Mouse (Mus musculus) bone marrow macrophage, adult 2 months (primary cell): ENCODE measurements around the gene Enho.
"Not testable (repeated sequence)": the region's sequence is repeated elsewhere in the genome, so short reads cannot be mapped to it uniquely, and the experiment has no call there.

Source experiments
- CTCF ChIP-seq: IDR thresholded peaks from 2 replicates; pipeline ENCODE4 v1.5.1; 2012; ENCODE audit warnings: low read depth, mild to moderate bottlenecking, low read length, moderate library complexity
- POLR2A ChIP-seq: IDR thresholded peaks from 2 replicates; pipeline ENCODE4 v1.6.1; 2012; ENCODE audit warnings: mild to moderate bottlenecking, low read depth, low read length, borderline replicate concordance

DNA sequence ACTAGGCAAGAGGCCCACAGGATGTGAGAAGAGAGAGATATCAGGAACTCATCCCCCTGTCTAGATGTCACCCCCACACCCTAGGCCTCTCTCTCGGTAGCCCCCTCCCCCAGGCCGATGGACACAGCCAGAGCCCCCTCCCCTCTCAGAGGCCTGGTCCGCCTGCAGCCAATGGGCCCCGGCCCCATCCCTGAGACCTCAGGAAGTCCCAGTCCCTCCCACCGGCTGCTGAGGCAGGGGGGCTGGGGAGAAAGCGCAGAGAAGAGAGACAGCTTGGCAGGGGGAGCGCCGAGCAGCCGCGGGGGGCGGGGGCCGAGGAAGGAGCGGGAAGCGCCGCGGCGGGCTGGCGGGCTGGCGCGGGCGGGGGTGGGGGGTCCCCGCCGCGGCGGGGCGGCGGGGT lies 43.2 kb upstream of the Enho start:
- TF ChIP-seq CTCF, POLR2A: not testable (repeated sequence)
